Mouse (Mus musculus): Measurements from ENCODE around the gene Tppp. TPM values are rescaled to one million over a fixed set of nuclear protein-coding genes. Genes with fewer than 3 reads are reported as not detected.

The Tppp gene
- total and polyA plus RNA-seq, 3 experiments = 2.9 to 15.7 (median 9.3) TPM

Other genes with a start within 250 kb of the Tppp start
- gene Nkd2, start 161.8 kb upstream of the Tppp start, total RNA-seq (2021) = 1 to 10 TPM; 1.4 to 2.8 TPM
- gene Nkd2, start 161.8 kb upstream of the Tppp start, polyA plus RNA-seq (2012; rRNA removed) = 1.8 and 3.7 TPM in 2 replicates
- 1 to 10 TPM in 1 of 2 experiments, under 1 TPM in 1; 0.69 to 2.2 TPM for gene Trip13, start 71.6 kb upstream of the Tppp start, total RNA-seq (2021)
- gene Trip13, start 71.6 kb upstream of the Tppp start, polyA plus RNA-seq (2012; rRNA removed) = 0.12 TPM in 1 of 2 replicates, not detected in the other
- gene Brd9, start 71.6 kb upstream of the Tppp start, total RNA-seq (2021) = 10 to 100 TPM; 28.7 to 29.1 TPM
- gene Brd9, start 71.6 kb upstream of the Tppp start, polyA plus RNA-seq (2012; rRNA removed) = 16.4 and 16.8 TPM in 2 replicates
- not detected for gene Zdhhc11, start 45.6 kb upstream of the Tppp start, total RNA-seq (2021)
- gene Zdhhc11, start 45.6 kb upstream of the Tppp start, polyA plus RNA-seq (2012; rRNA removed) = not detected in 2 replicates
- 1 to 10 TPM; 4.2 to 4.5 TPM for gene Cep72, start 52.9 kb downstream of the Tppp start, total RNA-seq (2021)
- 1.1 and 1.4 TPM in 2 replicates for gene Cep72, start 52.9 kb downstream of the Tppp start, polyA plus RNA-seq (2012; rRNA removed)
- gene Slc9a3, start 112.0 kb downstream of the Tppp start, total RNA-seq (2021) = under 1 TPM; 0.35 to 0.55 TPM
- 0.03 and 0.10 TPM in 2 replicates for gene Slc9a3, start 112.0 kb downstream of the Tppp start, polyA plus RNA-seq (2012; rRNA removed)
- gene Exoc3, start 199.3 kb downstream of the Tppp start, total RNA-seq (2021) = 10 to 100 TPM; 54.2 to 69.9 TPM
- 30.0 and 40.0 TPM in 2 replicates for gene Exoc3, start 199.3 kb downstream of the Tppp start, polyA plus RNA-seq (2012; rRNA removed)

All from adrenal gland, adult 2 months (tissue).